Mouse (Mus musculus) spleen, adult 2 months (tissue): ENCODE results near the gene Aatk. TPM values are rescaled to one million over a fixed set of nuclear protein-coding genes. Genes with fewer than 3 reads are reported as not detected.

Source experiments
- DNase-seq, 2 experiments: peaks; one replicate each; pipeline versions ENCODE4 v3.0.0 to v3.0.0-alpha.2; 2012 to 2021; ENCODE audit warnings: low spot score in 2 of 2, low read depth in 1 of 2
- H3K27ac ChIP-seq: fragments of 200-500 bp; 2 replicates; pipeline ENCODE4 v1.5.1; 2012; ENCODE audit warnings: low read length, inconsistent platforms; ENCODE audit not compliant: insufficient read depth
- H3K27me3 ChIP-seq: fragments of 200-500 bp; 2 replicates; pipeline ENCODE4 v1.6.1; 2012; ENCODE audit warnings: mild to moderate bottlenecking, moderate library complexity, low read length, inconsistent platforms; ENCODE audit not compliant: control insufficient read depth, insufficient read depth
- H3K36me3 ChIP-seq: fragments of 200-500 bp; 2 replicates; pipeline ENCODE4 v1.6.1; 2012; ENCODE audit warnings: mild to moderate bottlenecking, low read length, inconsistent platforms; ENCODE audit not compliant: control insufficient read depth, insufficient read depth
- H3K4me1 ChIP-seq: fragments of 200-500 bp; 2 replicates; pipeline ENCODE4 v1.6.1; 2011; ENCODE audit warnings: inconsistent platforms; ENCODE audit not compliant: control insufficient read depth, insufficient read depth, insufficient read length
- H3K4me3 ChIP-seq: fragments of 200-500 bp; 2 replicates; pipeline ENCODE4 v1.5.1; 2011; ENCODE audit warnings: mild to moderate bottlenecking, inconsistent platforms; ENCODE audit not compliant: insufficient read depth, insufficient read length; ENCODE audit errors: extremely low read depth
- CTCF ChIP-seq: fragments of 200-500 bp; IDR thresholded peaks from 2 replicates; pipeline ENCODE4 v1.5.1; 2011; ENCODE audit warnings: mild to moderate bottlenecking, inconsistent platforms; ENCODE audit not compliant: insufficient read depth, insufficient read length, insufficient replicate concordance; ENCODE audit errors: extremely low read depth
- POLR2A ChIP-seq: fragments of 200-500 bp; IDR thresholded peaks from 2 replicates; pipeline ENCODE4 v1.6.1; 2011; ENCODE audit warnings: low read depth, low read length, inconsistent platforms
- WGBS: fragments of 180-500 bp; shearing (Covaris S2); methylation state at CpG from one replicate; pipeline ENCODE4 v1.1.7; 2018; 5-methylcytosine and 5-hydroxymethylcytosine counted together
- polyA plus RNA-seq: library from polyadenylated mRNA; depleted of rRNA; stranded (reverse); fragments of >200 nt; gene quantifications from 2 replicates; pipeline ENCODE4 v1.2.3, GENCODE M21; 2012

Aatk gene
- polyA plus RNA-seq, 1 experiment, result 7.4 TPM

GRCm38 (mm10) chr11:120052274-120052673 lies 5.3 kb upstream of the Aatk start:
- TF ChIP-seq POLR2A, result no peak
- no peak for TF ChIP-seq CTCF
- H3K4me1 ChIP-seq, result no peaks in the 10 kb centered on the region
- H3K4me3 ChIP-seq, result no peak overlapping the region
- no peak for DNase-seq
- H3K36me3 ChIP-seq, result no peaks in the 10 kb centered on the region
- no peak overlapping the region for H3K27ac ChIP-seq
- 52% methylated on average over 9 of the region's 9 CpGs for WGBS
- H3K27me3 ChIP-seq, result peaks cover 7% of the 10 kb centered on the region; the same call in 1 of the 2 replicates

- TF ChIP-seq POLR2A (no peak), CTCF (no peak)
- H3K27me3 ChIP-seq, result peaks cover 15% of the 10 kb centered on the region; the same call in 1 of the 2 replicates
Measured at GRCm38 (mm10) chr11:120051124-120051811, 4.3 kb upstream of the Aatk start.

GRCm38 (mm10) chr11:120049067-120049466 lies 2.1 kb upstream of the Aatk start:
- 89% methylated on average over 8 of the region's 8 CpGs for WGBS

More at GRCm38 (mm10) chr11:120051124-120051811, 4.3 kb upstream of the Aatk start:
- no peak overlapping the region for H3K27ac ChIP-seq
- 46% methylated on average over 14 of the region's 14 CpGs for WGBS
- no peak overlapping the region for H3K4me3 ChIP-seq
- DNase-seq, result no peak
- H3K36me3 ChIP-seq, result no peaks in the 10 kb centered on the region
- no peaks in the 10 kb centered on the region for H3K4me1 ChIP-seq

GRCm38 (mm10) chr11:120048252-120048556 lies 1.2 kb upstream of the Aatk start:
- Histone ChIP-seq H3K36me3 (no peaks in the 10 kb centered on the region), H3K27me3 (peaks cover 15% of the 10 kb centered on the region; the same call in 1 of the 2 replicates), H3K4me3 (no peak overlapping the region), H3K4me1 (no peaks in the 10 kb centered on the region), H3K27ac (no peak overlapping the region)
- TF ChIP-seq CTCF (no peak), POLR2A (no peak)
- WGBS, result 7% methylated on average over 23 of the region's 23 CpGs
- DNase-seq, result no peak

More at GRCm38 (mm10) chr11:120049067-120049466, 2.1 kb upstream of the Aatk start:
- Histone ChIP-seq H3K36me3 (no peaks in the 10 kb centered on the region), H3K4me1 (no peaks in the 10 kb centered on the region), H3K4me3 (no peak overlapping the region), H3K27me3 (peaks cover 15% of the 10 kb centered on the region; the same call in 1 of the 2 replicates), H3K27ac (no peak overlapping the region)
- TF ChIP-seq CTCF (no peak), POLR2A (no peak)
- DNase-seq, result no peak

GRCm38 (mm10) chr11:120047531-120048251 lies 724 bp upstream of the Aatk start:
- Histone ChIP-seq H3K27me3 (peaks cover 15% of the 10 kb centered on the region; the same call in 1 of the 2 replicates), H3K4me1 (no peaks in the 10 kb centered on the region), H3K27ac (no peak overlapping the region), H3K36me3 (no peaks in the 10 kb centered on the region), H3K4me3 (no peak overlapping the region)
- TF ChIP-seq CTCF (no peak), POLR2A (no peak)
- 27% methylated on average over 23 of the region's 23 CpGs for WGBS
- DNase-seq, result no peak

GRCm38 (mm10) chr11:120045839-120046552 lies 971 bp downstream of the Aatk start:
- no peaks in the 10 kb centered on the region for H3K4me1 ChIP-seq
- TF ChIP-seq CTCF (no peak), POLR2A (no peak)
- no peak overlapping the region for H3K27ac ChIP-seq
- no peak for DNase-seq
- H3K36me3 ChIP-seq, result no peaks in the 10 kb centered on the region
- WGBS, result 78% methylated on average over 11 of the region's 11 CpGs
- peaks cover 15% of the 10 kb centered on the region; the same call in 1 of the 2 replicates for H3K27me3 ChIP-seq
- no peak overlapping the region for H3K4me3 ChIP-seq

GRCm38 (mm10) chr11:120045341-120045740 lies 1.6 kb downstream of the Aatk start:
- 85% methylated on average over 4 of the region's 4 CpGs for WGBS
- TF ChIP-seq POLR2A, result no peak
- no peak for TF ChIP-seq CTCF

More at GRCm38 (mm10) chr11:120045341-120045740, 1.6 kb downstream of the Aatk start:
- Histone ChIP-seq H3K4me3 (no peak overlapping the region), H3K27me3 (peaks cover 15% of the 10 kb centered on the region; the same call in 1 of the 2 replicates), H3K4me1 (no peaks in the 10 kb centered on the region), H3K36me3 (no peaks in the 10 kb centered on the region), H3K27ac (no peak overlapping the region)
- no peak for DNase-seq
